Mouse (Mus musculus) limb, embryonic 11.5 days (tissue): ENCODE results near the gene Josd2. TPM values are rescaled to one million over a fixed set of nuclear protein-coding genes. Genes with fewer than 3 reads are reported as not detected.

Experiments used
- ATAC-seq: fragments of 200-750 bp; cut with Nextera tagmentation; 2 replicates; pipeline ENCODE4 v1.8.0; 2017; ENCODE audit warnings: low read depth; ENCODE audit not compliant: insufficient number of reproducible peaks, low FRiP score, low TSS enrichment
- DNase-seq: peaks from one replicate; pipeline ENCODE4 v3.0.0-alpha.2; 2015; ENCODE audit warnings: low spot score
- H3K27ac ChIP-seq: fragments of 300-500 bp; sonication (generic); replicated peaks from 2 replicates; pipeline ENCODE4 v1.5.1; 2014; ENCODE audit warnings: low read depth, mild to moderate bottlenecking, low read length
- H3K27me3 ChIP-seq: fragments of 300-500 bp; sonication (generic); 2 replicates; pipeline ENCODE4 v1.6.1; 2014; ENCODE audit warnings: mild to moderate bottlenecking, low read length, mixed read lengths; ENCODE audit not compliant: control insufficient read depth, insufficient read depth
- H3K36me3 ChIP-seq: fragments of 300-500 bp; sonication (generic); 2 replicates; pipeline ENCODE4 v1.6.1; 2014; ENCODE audit warnings: mild to moderate bottlenecking, low read length, moderate library complexity, mixed read lengths; ENCODE audit not compliant: control insufficient read depth, insufficient read depth
- H3K4me1 ChIP-seq: fragments of 300-500 bp; sonication (generic); 2 replicates; pipeline ENCODE4 v1.6.1; 2014; ENCODE audit warnings: low read length, mixed read lengths; ENCODE audit not compliant: control insufficient read depth, insufficient read depth
- H3K4me2 ChIP-seq: fragments of 300-500 bp; sonication (generic); 2 replicates; pipeline ENCODE4 v1.6.1; 2014; ENCODE audit warnings: low read depth, mild to moderate bottlenecking, moderate library complexity; ENCODE audit not compliant: severe bottlenecking
- H3K4me3 ChIP-seq: fragments of 300-500 bp; sonication (generic); 2 replicates; pipeline ENCODE4 v1.5.1; 2014; ENCODE audit warnings: low read depth, low read length
- H3K9ac ChIP-seq: fragments of 300-500 bp; sonication (generic); 2 replicates; pipeline ENCODE4 v1.6.1; 2014; ENCODE audit warnings: mild to moderate bottlenecking, low read length
- H3K9me3 ChIP-seq: fragments of 300-500 bp; sonication (generic); 2 replicates; pipeline ENCODE4 v1.6.1; 2016; ENCODE audit warnings: low read length; ENCODE audit not compliant: control insufficient read depth
- WGBS: fragments of 180-500 bp; shearing (Covaris S2); extraction: QIAGEN DNeasy Blood & Tissue Kit; methylation state at CpG from one replicate; pipeline ENCODE4 v1.1.7; 2014; 5-methylcytosine and 5-hydroxymethylcytosine counted together
- polyA plus RNA-seq: library from polyadenylated mRNA; unstranded; fragments of >200 nt; fragmentation: Nextera tagmentation; extraction: Ambion mirVana; gene quantifications from 2 replicates; pipeline ENCODE4 v1.2.1, GENCODE M21; 2014

The Josd2 gene
- polyA plus RNA-seq, 1 experiment from 2014 or later = 65.4 TPM

DNA sequence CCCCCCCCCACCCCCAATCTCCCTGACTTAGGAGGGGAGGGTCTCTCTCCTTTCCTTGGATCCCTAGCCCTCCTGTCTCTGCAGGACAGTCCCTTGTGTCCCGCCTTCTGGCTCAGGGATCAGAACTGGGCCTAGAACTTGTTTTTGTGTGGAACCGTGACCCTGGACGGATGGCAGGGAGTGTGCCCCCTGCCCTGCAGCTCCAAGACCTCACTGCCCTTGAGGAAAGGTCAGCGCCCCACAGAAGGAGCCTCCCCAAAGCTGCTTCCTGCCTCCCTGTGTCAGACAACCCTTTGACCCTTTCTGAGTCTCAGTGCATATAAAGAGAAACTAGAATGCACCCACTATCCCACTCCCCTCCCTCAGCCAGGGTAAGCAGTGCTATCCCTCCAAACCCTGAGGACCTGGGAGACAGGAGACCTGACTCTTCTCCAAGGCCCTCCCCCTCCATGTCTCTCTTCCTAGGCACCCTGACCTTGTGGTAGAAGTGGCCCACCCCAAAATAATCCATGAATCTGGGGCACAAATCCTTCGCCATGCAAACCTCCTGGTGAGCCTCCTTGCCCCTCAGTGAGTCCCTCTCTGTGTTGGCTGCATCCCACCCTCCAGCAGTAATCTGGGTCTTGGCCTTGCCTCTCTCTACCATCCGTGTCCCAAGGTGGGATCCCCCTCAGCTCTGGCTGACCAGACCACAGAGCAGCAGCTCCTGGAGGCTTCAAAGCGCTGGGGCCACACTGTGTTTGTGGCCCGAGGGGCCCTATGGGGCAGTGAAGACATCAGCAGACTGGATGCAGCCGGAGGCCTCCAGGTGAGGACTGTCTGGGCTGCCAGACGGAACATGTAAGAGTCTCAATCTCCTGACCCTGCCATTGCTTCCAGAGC lies 1.5 kb upstream of the Josd2 start:
- ATAC-seq = no peak
- Histone ChIP-seq H3K4me2 (no peak overlapping the region), H3K36me3 (no peaks in the 10 kb centered on the region), H3K9me3 (no peaks in the 10 kb centered on the region), H3K4me3 (no peak overlapping the region), H3K4me1 (peaks cover 7% of the 10 kb centered on the region; the same call in 1 of the 2 replicates), H3K27ac (no peak overlapping the region), H3K9ac (peak overlapping the region; percentile 27; the same call in 1 of the 2 replicates), H3K27me3 (peaks cover 30% of the 10 kb centered on the region)
- WGBS = 85% methylated on average over 10 of the region's 10 CpGs
- no peak for DNase-seq

DNA sequence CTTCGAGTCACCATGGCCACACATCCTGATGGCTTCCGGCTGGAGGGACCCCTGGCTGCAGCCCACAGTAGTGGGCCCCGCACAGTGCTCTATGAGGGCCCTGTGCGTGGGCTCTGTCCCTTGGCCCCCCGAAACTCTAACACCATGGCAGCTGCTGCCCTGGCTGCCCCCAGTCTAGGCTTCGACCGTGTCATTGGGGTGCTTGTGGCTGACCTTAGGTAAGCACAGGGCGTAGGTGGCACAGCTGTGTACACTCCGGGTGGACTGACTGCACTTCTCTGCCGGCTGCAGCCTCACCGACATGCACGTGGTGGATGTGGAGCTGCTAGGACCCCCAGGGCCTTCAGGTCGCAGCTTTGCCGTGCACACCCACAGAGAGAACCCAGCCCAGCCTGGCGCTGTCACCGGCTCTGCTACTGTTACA lies 880 bp upstream of the Josd2 start:
- H3K4me3 ChIP-seq = no peak overlapping the region
- H3K9me3 ChIP-seq = no peaks in the 10 kb centered on the region
- 88% methylated on average over 16 of the region's 16 CpGs for WGBS
- peaks cover 24% of the 10 kb centered on the region for H3K27me3 ChIP-seq
- H3K27ac ChIP-seq = no peak overlapping the region
- no peak overlapping the region for H3K4me2 ChIP-seq
- H3K36me3 ChIP-seq = no peaks in the 10 kb centered on the region
- no peak for DNase-seq
- H3K9ac ChIP-seq = peak overlapping the region; percentile 27; the same call in 1 of the 2 replicates
- H3K4me1 ChIP-seq = peaks cover 7% of the 10 kb centered on the region; the same call in 1 of the 2 replicates
- no peak for ATAC-seq

DNA sequence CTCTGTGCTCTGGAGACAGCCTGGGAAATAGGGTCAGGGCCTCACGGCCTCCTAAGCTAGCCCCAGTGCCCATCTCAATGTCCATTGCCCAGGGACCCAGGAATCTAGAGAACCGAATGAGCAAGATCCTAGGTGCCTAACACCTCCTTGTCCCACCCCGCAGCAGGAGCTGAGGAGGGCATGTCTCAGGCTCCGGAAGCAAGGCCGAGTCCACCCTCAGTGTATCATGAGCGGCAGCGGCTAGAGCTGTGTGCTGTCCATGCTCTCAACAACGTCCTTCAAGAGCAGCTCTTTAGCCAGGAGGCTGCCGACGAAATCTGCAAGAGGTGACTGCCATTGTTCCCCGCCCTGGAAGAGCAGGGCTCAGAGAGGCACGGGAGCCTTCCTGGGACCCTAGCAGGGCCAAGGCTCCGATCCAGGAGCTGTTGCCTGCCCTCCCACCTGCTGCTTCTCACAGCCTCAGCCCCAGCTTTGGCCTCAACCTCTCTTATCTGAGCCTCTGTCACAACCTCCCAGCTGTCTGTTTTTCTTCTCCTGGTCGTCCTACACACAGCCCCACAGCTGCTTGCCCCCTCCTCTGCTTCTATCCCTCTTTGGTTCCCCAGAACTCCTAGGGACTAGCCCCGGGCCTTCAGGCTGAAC lies 985 bp downstream of the Josd2 start:
- H3K27ac ChIP-seq = no peak overlapping the region
- peak overlapping the region; percentile 63 for H3K4me3 ChIP-seq
- H3K36me3 ChIP-seq = no peaks in the 10 kb centered on the region
- peak overlapping the region; percentile 64 for H3K4me2 ChIP-seq
- ATAC-seq (no peak), DNase-seq (no peak)
- 73% methylated on average over 15 of the region's 15 CpGs for WGBS
- H3K27me3 ChIP-seq = peaks cover 5% of the 10 kb centered on the region
- H3K9ac ChIP-seq = peak overlapping the region; percentile 70; the same call in 1 of the 2 replicates
- peaks cover 7% of the 10 kb centered on the region; the same call in 1 of the 2 replicates for H3K4me1 ChIP-seq
- H3K9me3 ChIP-seq = no peaks in the 10 kb centered on the region

DNA sequence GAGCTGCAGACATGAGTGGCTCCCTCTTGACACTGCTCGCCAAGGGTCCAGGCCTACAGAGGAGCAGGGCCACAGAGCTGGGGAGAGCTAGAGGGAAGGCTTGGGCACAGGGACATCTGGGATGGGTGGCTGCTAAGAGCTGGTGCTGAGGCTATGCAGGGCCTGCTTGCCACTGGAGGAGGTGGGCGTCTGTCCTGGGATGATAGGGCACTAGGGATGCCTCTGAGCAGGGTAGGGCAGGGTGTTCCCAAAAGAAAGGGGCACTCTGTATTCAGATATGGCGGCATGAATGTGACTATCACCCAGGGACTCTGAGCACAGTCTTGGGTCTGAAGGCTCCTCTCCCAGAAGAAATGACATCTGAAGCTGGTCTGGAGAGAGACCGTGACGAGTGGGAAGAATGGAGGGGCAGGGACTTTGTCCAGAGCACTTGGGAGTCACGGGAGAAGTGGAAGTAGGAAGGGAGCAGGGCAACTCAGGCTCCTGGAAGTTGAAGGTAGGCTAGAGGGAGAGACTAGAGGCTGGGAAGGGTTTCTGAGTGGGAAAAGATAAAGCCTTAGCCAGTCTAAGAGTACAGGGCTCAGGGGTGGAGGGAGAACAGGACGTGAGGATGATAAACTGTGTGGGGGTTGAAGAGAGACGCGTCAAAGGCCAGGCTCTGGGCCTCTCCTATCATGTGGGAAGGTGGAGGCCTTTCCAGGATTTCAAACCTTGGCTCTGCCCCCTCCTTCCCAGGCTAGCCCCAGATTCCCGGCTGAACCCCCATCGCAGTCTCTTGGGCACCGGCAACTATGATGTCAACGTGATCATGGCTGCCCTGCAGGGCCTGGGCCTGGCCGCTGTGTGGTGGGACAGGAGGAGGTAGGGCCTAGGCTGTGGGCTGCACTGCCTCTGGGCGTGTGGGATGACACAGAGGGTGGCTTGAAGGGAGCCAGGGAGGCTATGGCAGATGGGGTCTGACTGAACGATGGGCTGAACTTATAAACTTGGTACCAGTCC lies 2.2 kb downstream of the Josd2 start:
- Histone ChIP-seq H3K9ac (no peak overlapping the region), H3K4me2 (no peak overlapping the region), H3K4me1 (peaks cover 10% of the 10 kb centered on the region), H3K36me3 (no peaks in the 10 kb centered on the region), H3K27ac (no peak overlapping the region), H3K27me3 (peaks cover 4% of the 10 kb centered on the region), H3K4me3 (no peak overlapping the region), H3K9me3 (no peaks in the 10 kb centered on the region)
- WGBS = 94% methylated on average over 16 of the region's 16 CpGs
- ATAC-seq = no peak
- no peak for DNase-seq

DNA sequence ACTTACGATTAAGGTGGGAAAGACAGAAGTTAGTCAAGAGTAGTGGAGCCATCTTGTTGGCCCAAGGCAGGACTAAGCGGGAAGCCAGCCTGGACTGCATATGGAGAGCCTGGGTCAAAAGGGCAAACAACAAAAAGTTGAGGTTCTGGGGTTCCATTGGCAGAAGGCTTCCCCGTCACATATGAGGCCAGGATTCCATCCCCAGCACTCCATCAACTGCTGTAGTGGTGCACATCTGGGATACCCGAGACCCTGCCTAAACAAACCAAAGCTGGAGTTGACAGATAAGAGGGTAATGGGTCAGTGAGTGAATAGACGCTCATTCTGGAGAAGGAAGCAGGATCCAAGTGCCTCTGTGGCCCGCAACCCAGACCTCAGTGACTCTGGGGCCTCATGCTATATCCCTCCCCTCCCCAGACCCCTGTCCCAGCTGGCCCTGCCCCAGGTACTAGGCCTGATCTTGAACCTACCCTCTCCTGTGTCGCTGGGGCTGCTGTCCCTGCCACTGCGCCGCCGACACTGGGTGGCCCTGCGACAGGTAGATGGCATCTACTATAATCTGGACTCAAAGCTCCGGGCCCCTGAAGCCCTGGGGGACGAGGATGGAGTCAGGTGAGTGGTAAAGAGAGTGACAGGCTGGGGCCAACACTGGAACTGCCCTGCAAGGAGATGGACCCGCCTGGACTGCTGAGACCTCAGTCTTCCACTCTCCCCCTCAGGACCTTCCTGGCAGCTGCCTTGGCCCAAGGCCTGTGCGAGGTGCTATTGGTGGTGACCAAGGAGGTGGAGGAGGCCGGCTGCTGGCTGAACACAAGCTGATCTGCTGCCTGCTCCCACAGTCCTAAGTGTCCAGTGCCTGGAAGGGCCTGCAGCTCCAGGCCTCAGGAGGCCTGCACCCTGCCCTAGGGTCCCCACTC lies 3.2 kb downstream of the Josd2 start:
- Histone ChIP-seq H3K27me3 (peaks cover 12% of the 10 kb centered on the region), H3K27ac (no peak overlapping the region), H3K9me3 (no peaks in the 10 kb centered on the region), H3K36me3 (no peaks in the 10 kb centered on the region), H3K4me3 (no peak overlapping the region), H3K4me1 (peaks cover 10% of the 10 kb centered on the region), H3K9ac (no peak overlapping the region), H3K4me2 (no peak overlapping the region)
- no peak for DNase-seq
- no peak for ATAC-seq
- WGBS = 80% methylated on average over 16 of the region's 16 CpGs

DNA sequence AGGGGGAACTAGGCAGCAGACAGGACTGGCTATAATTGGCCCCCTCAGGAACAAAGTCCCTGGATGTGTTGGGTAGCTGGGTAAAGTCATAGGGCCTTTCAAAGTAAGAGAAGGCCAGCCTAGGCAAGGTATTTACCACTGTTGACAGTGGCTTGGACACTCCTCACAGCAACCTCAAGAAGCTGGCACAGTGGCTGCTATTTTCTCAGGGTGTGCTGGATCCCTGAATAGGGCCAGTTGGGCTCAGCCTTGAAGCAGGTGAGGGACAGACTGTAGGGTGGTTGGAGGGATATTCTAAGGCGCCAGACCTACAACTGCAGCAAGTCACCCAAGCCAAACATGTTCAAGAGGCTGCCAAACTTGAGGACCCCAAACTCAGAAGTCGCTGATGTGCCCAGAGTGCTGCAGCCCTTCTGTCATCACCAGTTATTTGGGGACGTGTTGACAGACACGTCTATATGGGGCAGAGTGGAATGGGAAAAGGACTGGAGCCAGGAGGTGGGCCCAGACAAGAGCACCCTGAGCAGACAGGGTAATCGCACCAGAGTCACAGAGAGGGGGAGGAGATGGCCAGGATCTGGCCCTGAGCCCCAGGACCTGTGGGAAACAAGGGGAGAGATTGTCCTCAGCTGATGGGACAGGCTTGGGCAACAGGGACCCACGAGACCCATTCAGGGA lies 4.2 kb downstream of the Josd2 start:
- no peak for DNase-seq
- peaks cover 10% of the 10 kb centered on the region for H3K4me1 ChIP-seq
- H3K27me3 ChIP-seq = peaks cover 12% of the 10 kb centered on the region
- 48% methylated on average over 6 of the region's 6 CpGs for WGBS
- no peak overlapping the region for H3K27ac ChIP-seq
- ATAC-seq = no peak
- H3K36me3 ChIP-seq = no peaks in the 10 kb centered on the region
- no peak overlapping the region for H3K4me2 ChIP-seq
- H3K9ac ChIP-seq = no peak overlapping the region
- H3K9me3 ChIP-seq = no peaks in the 10 kb centered on the region
- no peak overlapping the region for H3K4me3 ChIP-seq

DNA sequence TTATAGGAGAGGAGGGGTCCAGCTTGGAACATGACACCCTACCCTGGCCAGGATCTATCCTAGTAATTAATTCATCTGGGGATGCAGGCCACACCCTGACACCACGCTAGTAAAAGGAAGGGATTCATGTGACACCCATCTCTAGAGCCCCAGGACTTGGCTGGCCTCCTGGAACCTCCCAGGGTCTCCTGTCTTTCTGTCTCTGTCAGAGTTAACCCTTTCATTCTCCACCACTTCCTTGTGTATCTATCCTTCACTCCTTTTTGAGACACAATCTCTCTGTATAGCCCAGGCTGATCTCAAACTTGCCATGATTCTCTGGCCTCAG lies 4.7 kb downstream of the Josd2 start:
- H3K4me2 ChIP-seq = no peak overlapping the region
- H3K9me3 ChIP-seq = no peaks in the 10 kb centered on the region
- no peak overlapping the region for H3K9ac ChIP-seq
- 27% methylated on average over 1 of the region's 1 CpGs for WGBS
- H3K4me3 ChIP-seq = no peak overlapping the region
- ATAC-seq = no peak
- peaks cover 6% of the 10 kb centered on the region for H3K4me1 ChIP-seq
- DNase-seq = no peak
- no peaks in the 10 kb centered on the region for H3K36me3 ChIP-seq
- H3K27me3 ChIP-seq = peaks cover 12% of the 10 kb centered on the region
- H3K27ac ChIP-seq = no peak overlapping the region
